Mouse (Mus musculus) urinary bladder, adult 18-20 months (tissue): ENCODE measurements around the gene Lrrc31.
"Not testable (repeated sequence)": the region's sequence is repeated elsewhere in the genome, so short reads cannot be mapped to it uniquely, and the experiment has no call there.

Source experiments
- DNase-seq, 2 experiments: peaks; one replicate each; pipeline ENCODE4 v3.0.0; 2022; ENCODE audit warnings: low spot score in 2 of 2, mixed read lengths in 2 of 2

Gene Lrrc31

GRCm38 (mm10) chr3:30699711-30700505 is at the start of gene Lrrc31:
Gene Lrrc31 (minus strand): TSS chr3:30699843.
- DNase-seq: not testable (repeated sequence)

DNA sequence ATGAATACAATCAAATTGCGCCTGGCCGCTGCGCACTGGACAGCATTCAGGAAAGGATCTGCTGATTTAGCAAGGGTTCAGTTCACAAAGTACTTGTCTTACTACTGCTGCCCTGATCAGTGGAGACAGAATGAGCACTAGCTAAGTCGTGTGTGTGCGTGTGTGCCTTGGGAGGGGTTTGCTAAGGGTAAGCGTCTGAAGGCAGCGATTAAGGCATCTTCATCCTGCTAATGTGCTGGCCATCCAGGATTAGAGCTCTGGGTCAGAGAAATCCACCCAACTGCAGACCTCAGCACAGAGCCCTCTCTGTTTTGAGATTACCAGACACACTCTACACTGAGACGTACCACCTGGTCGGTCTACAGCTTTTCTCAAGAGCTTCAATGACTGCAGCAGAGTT is 48.7 kb upstream of the Lrrc31 start:
- no peak for DNase-seq

DNA sequence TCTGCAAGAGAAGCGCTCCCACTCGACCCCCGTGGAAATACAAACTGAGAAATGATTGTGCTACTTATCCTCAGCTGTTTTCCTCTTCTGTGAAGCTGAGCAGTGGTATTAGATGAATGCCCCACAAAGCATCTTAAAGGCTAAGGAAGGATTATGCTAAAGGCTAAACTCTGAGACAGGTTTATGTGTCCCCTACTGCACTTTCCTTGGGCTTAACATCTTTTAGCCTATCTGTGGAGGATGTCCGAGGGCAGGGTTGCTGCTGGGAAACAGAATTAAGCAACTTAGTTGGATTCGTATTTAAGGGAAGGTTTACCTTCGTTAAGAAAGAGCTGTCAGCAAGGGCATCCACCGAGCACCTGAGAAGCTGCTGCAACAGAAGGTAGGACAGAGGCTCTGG is 46.4 kb upstream of the Lrrc31 start, which contains the start of gene Samd7:
Gene Samd7 (plus strand): TSS at position 288 of the 400 bp plus-strand sequence.
- DNase-seq: no peak

DNA sequence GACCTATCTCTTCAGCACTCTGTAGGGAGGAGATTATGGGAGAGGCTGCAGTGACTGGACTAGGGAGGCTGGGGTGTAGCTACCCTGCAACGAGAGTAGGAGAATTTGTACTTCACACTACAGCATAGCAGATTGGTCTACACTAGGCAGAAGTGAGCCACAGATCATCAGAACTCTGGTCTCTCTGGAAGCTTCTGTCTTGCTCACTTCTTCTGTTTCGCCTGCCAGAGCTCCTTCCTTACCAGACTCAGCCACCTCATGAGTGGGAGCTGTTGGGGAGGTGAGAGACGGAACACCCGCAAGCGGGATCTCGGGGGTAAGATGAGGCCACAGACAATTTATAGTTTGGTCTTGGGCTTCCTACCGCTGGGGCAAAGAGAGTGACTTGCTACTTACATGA is 43.2 kb upstream of the Lrrc31 start:
- no peak for DNase-seq

GRCm38 (mm10) chr3:30741306-30741705 is 41.7 kb upstream of the Lrrc31 start:
- no peak for DNase-seq

DNA sequence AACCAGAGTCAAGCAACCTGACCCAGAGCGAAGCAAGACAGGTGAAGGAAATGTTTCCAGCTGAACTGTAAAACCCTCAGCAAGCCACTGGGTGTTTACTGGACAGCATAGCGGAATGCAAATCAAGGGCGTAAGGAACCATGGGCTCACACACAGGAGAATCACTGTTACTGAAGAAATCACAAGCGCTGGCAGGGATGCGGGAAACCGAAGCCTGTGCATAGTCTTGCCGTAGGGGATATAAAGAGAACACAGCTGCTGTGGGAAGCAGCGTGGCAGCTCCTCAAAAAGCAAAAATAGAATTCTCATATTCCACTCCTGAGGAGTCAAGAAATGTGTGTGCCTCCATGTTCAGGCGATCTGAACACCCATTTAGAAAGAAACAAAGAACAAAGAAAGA is 37.2 kb upstream of the Lrrc31 start:
- DNase-seq: no peak

GRCm38 (mm10) chr3:30729046-30729445 is 29.4 kb upstream of the Lrrc31 start:
- DNase-seq: no peak

DNA sequence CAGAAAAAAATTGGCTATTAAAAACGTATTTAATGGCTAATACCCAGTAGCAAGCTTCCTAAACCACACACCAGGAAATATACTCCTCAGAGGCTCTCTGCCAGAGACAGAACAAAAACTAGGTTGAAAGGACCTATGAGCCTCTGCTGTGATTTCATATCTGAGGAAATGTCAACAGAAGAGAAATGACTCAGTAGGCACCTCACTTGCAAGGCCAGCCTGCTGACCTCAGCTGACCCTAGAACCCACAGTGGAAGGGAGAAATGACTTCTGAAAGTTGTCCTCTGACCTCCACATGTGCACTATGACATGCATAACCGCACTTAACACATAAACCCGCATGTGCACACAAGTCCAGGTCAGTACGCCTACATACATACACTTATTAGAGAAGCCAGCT is 27.6 kb upstream of the Lrrc31 start:
- peak; percentile 2 to 3 for DNase-seq

DNA sequence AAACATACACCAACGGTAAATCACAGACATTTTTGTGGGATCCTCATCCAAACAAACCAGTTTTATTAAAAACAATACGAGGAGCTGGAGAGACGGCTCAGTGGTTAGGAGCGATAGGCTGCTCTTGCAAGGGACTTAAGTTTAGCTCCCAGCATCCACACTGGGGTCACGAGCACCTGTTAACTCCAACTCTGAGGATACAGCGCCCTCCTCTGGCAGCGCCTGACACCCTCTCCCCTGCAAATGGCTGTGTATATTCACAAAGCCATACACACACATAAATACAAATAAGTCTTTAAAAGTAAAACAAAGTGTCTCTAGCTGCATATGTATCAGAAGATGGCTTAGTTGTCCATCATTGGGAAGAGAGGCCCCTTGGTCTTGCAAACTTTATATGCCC is 25.9 kb upstream of the Lrrc31 start:
- no peak for DNase-seq

DNA sequence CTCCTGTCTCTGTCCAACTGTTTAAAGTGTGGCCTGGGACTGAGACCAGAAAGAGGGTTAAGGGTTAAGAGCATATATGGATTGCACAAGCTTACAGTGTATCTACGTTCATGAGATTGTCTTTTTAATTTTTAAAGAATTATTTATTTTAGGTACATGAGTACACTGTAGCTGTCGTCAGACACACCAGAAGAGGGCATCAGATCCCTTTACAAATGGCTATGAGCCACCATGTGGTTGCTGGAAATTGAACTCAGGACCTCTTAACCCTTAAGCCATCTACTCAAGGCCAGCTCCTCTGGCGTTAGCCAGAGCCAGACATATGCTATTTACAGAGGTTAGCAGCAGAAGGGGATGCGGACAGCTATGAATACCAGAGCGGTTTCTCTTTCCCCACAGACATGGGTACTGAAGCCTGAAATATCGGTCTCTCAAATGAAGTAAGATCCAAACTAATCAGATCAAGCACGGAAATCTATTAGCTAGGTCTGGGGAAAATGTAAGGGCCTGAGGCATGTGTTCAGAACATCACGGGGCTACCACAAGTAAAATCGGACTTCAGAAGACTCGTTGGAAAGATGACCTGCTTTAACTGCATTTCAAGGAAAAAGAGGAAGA is 25.3 kb upstream of the Lrrc31 start:
- no peak for DNase-seq

GRCm38 (mm10) chr3:30724105-30724824 is 24.6 kb upstream of the Lrrc31 start:
- no peak for DNase-seq

DNA sequence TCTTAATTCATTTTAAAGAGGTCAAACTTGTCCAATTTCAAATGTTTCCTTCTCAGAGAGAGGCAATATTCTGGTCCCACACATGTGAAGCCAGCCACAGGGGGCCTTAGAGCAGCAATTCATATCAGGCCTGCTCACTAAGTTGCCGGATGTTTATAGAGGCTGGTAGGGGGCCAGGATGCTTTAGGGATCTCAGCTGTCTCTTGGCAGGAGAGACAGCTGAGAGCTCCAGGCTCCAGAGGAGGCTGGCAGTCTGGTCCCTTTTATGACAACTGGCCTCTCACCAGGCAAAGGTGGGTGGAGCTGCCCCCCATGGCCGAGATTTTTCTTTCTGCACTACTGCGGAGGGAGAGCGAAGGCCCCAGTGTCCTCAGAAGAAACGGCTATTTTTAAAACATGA is 23.5 kb upstream of the Lrrc31 start:
- no peak for DNase-seq

GRCm38 (mm10) chr3:30722461-30722860 is 22.8 kb upstream of the Lrrc31 start:
- DNase-seq: no peak

- DNase-seq: no peak
Observed at GRCm38 (mm10) chr3:30722036-30722435, 22.4 kb upstream of the Lrrc31 start.

DNA sequence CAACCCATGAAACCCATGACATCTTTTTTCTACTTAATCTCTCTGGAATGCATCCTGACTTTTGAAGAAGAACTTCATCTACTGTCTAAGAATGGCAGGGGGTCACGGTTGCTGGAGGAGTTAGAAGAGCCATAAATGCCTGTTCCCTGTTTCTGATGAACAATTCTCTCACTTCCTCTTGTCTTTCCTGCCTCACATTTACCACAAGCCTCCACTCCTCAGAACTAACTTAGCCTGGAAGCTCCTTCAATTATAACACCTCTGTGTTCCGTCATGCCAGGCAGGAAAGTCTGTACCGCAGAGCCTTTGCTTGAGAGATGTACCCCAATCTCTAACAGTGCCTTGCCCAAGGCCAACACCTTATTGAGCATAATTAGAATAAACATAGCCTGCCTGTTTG is 19.0 kb upstream of the Lrrc31 start:
- DNase-seq: no peak

DNA sequence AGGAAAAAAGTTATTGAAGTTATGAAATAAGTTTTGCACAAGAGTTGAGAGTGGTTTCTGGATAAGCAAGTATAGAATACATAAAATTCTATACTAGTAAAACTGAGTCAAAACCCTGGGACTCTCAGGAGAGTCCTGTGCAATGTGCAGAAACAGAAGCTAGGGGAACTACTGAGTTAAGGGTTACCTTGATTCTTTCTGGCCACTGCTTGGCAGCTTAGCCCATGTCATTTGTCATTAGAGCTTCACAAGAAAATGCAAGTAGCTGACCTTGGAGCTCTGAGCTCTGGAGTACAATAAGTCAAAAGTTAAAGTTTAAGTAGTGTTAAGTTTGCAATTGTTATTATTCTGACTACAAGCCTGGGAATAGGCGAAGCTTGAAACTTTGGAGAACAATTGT is 13.7 kb upstream of the Lrrc31 start:
- no peak for DNase-seq

GRCm38 (mm10) chr3:30710191-30710590 is 10.5 kb upstream of the Lrrc31 start:
- no peak for DNase-seq

GRCm38 (mm10) chr3:30706614-30707276 is 7.1 kb upstream of the Lrrc31 start:
- no peak for DNase-seq

DNA sequence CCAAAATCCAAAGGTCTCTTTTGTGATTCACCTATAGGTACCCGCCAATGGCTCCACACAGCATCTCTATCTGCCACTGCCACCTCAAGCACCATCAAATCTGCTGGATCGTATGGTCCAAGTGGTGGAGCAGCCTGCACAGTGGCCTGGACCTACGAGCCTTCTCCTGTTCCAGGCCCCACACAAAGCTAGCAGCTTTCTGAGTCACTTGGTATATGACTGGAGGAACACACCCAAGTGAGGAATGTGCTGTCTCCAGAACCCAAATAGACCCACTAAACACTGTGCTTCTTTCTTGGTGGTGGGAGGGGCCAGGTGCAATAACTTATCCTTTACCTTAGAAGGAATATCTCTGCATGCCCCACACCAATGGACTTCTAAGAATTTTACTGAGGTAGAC is 6.3 kb upstream of the Lrrc31 start:
- DNase-seq: no peak

GRCm38 (mm10) chr3:30697891-30698290 is 1.8 kb downstream of the Lrrc31 start:
- DNase-seq: no peak

DNA sequence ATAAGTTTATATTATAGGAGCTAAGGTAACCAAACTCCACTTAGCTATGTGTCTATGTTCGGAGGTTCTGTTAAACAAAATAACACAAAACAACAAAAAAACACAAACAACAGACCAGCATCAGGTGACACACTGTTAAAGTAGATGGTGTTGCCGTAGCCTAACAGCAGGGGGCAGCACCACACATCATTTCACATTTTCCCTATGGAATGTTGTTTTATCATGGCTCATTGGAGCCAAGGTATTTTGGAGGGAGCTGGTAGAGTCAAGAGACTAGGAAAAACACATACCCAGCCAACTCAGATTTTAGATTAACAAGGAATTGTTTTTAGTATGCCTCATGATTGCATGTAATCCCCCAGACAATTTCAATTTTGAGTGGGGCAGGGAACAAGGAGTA is 3.3 kb downstream of the Lrrc31 start:
- peak; percentile 6 to 26 for DNase-seq

- no peak for DNase-seq
Observed at GRCm38 (mm10) chr3:30695661-30696060, 4.0 kb downstream of the Lrrc31 start.
